Mouse (Mus musculus) erythroblast, embryonic 14.5 days (primary cell): ENCODE data around the gene Psmg3. TPM values are rescaled to one million over a fixed set of nuclear protein-coding genes. Genes with fewer than 3 reads are reported as not detected.

Experiments used
- H3K27me3 ChIP-seq: 2 replicates; pipeline ENCODE4 v1.6.1; 2012; ENCODE audit warnings: inconsistent platforms; ENCODE audit not compliant: control insufficient read depth
- H3K36me3 ChIP-seq: 2 replicates; pipeline ENCODE4 v1.6.1; 2012; ENCODE audit warnings: mild to moderate bottlenecking, inconsistent platforms; ENCODE audit not compliant: control insufficient read depth
- H3K4me1 ChIP-seq: 2 replicates; pipeline ENCODE4 v1.6.1; 2012; ENCODE audit warnings: inconsistent platforms; ENCODE audit not compliant: control insufficient read depth
- H3K4me3 ChIP-seq: replicated peaks from 2 replicates; pipeline ENCODE3; 2012; ENCODE audit warnings: moderate library complexity, mild to moderate bottlenecking, inconsistent platforms
- H3K9me3 ChIP-seq: 2 replicates; pipeline ENCODE4 v1.6.1; 2012; ENCODE audit warnings: low read length, inconsistent platforms, mixed read lengths; ENCODE audit not compliant: control insufficient read depth
- GATA1 ChIP-seq: IDR thresholded peaks from 2 replicates; pipeline ENCODE4 v1.6.1; 2012; ENCODE audit warnings: low read length, inconsistent platforms, mixed read lengths
- TAL1 ChIP-seq: IDR thresholded peaks from 3 replicates; pipeline ENCODE4 v1.6.1; 2012; ENCODE audit warnings: low read length, inconsistent platforms, mixed read lengths
- polyA plus RNA-seq: library from polyadenylated mRNA; stranded (reverse); fragments of >175 nt; gene quantifications from 2 replicates; pipeline ENCODE4 v1.2.3, GENCODE M21; 2012

Gene Psmg3
- polyA plus RNA-seq, 1 experiment, result 2.7 TPM

GRCm38 (mm10) chr5:139818056-139818455, 8.6 kb downstream of the Psmg3 start:
- Histone ChIP-seq H3K9me3 (no peaks in the 10 kb centered on the region), H3K4me1 (peaks cover 96% of the 10 kb centered on the region), H3K36me3 (peaks cover 63% of the 10 kb centered on the region), H3K4me3 (peak overlapping the region; percentile 46), H3K27me3 (no peaks in the 10 kb centered on the region)
- TF ChIP-seq GATA1, result no peak; the same call in 1 of the 2 replicates
- peak; percentile 32; the same call in 1 of the 3 replicates for TF ChIP-seq TAL1

GRCm38 (mm10) chr5:139817292-139817691, 9.4 kb downstream of the Psmg3 start:
- peaks cover 96% of the 10 kb centered on the region for H3K4me1 ChIP-seq
- no peaks in the 10 kb centered on the region for H3K9me3 ChIP-seq
- no peak for TF ChIP-seq TAL1
- TF ChIP-seq GATA1, result no peak
- no peaks in the 10 kb centered on the region for H3K27me3 ChIP-seq
- no peak overlapping the region for H3K4me3 ChIP-seq
- H3K36me3 ChIP-seq, result peaks cover 61% of the 10 kb centered on the region

GRCm38 (mm10) chr5:139816445-139816844, 10.2 kb downstream of the Psmg3 start:
- Histone ChIP-seq H3K4me3 (no peak overlapping the region), H3K27me3 (no peaks in the 10 kb centered on the region), H3K4me1 (peaks cover 96% of the 10 kb centered on the region), H3K36me3 (peaks cover 61% of the 10 kb centered on the region), H3K9me3 (no peaks in the 10 kb centered on the region)
- TF ChIP-seq GATA1 (no peak), TAL1 (no peak)

- no peaks in the 10 kb centered on the region for H3K9me3 ChIP-seq
- peaks cover 61% of the 10 kb centered on the region for H3K36me3 ChIP-seq
- no peak for TF ChIP-seq TAL1
- no peak for TF ChIP-seq GATA1
- peaks cover 97% of the 10 kb centered on the region for H3K4me1 ChIP-seq
- H3K27me3 ChIP-seq, result no peaks in the 10 kb centered on the region
- H3K4me3 ChIP-seq, result no peak overlapping the region
Measured at GRCm38 (mm10) chr5:139815964-139816363, 10.7 kb downstream of the Psmg3 start.

GRCm38 (mm10) chr5:139813963-139814381, 12.7 kb downstream of the Psmg3 start:
- TF ChIP-seq GATA1 (no peak), TAL1 (no peak)
- no peaks in the 10 kb centered on the region for H3K27me3 ChIP-seq
- H3K4me1 ChIP-seq, result peaks cover 97% of the 10 kb centered on the region
- peaks cover 4% of the 10 kb centered on the region for H3K9me3 ChIP-seq
- peaks cover 59% of the 10 kb centered on the region for H3K36me3 ChIP-seq
- peak overlapping the region; percentile 36 for H3K4me3 ChIP-seq

- Histone ChIP-seq H3K9me3 (peaks cover 11% of the 10 kb centered on the region), H3K27me3 (peaks cover 4% of the 10 kb centered on the region; the same call in 1 of the 2 replicates), H3K4me3 (peak overlapping the region; percentile 67), H3K36me3 (peaks cover 63% of the 10 kb centered on the region), H3K4me1 (peaks cover 95% of the 10 kb centered on the region)
- TF ChIP-seq GATA1 (no peak), TAL1 (no peak)
Measured at GRCm38 (mm10) chr5:139813126-139813490, 13.6 kb downstream of the Psmg3 start.

- Histone ChIP-seq H3K4me1 (peaks cover 95% of the 10 kb centered on the region), H3K4me3 (peak overlapping the region; percentile 67), H3K36me3 (peaks cover 63% of the 10 kb centered on the region), H3K9me3 (peaks cover 16% of the 10 kb centered on the region), H3K27me3 (peaks cover 6% of the 10 kb centered on the region; the same call in 1 of the 2 replicates)
- TF ChIP-seq TAL1 (no peak), GATA1 (no peak)
Measured at GRCm38 (mm10) chr5:139812398-139813125, 14.1 kb downstream of the Psmg3 start.

- Histone ChIP-seq H3K9me3 (peaks cover 24% of the 10 kb centered on the region), H3K36me3 (peaks cover 69% of the 10 kb centered on the region), H3K4me1 (peaks cover 96% of the 10 kb centered on the region), H3K27me3 (peaks cover 6% of the 10 kb centered on the region; the same call in 1 of the 2 replicates), H3K4me3 (peak overlapping the region; percentile 67)
- TF ChIP-seq TAL1, result no peak
Measured at GRCm38 (mm10) chr5:139811677-139812397, 14.8 kb downstream of the Psmg3 start.

- TF ChIP-seq GATA1 (no peak), TAL1 (no peak)
- H3K36me3 ChIP-seq, result peaks cover 83% of the 10 kb centered on the region
- peaks cover 6% of the 10 kb centered on the region; the same call in 1 of the 2 replicates for H3K27me3 ChIP-seq
- H3K4me1 ChIP-seq, result peaks cover 96% of the 10 kb centered on the region
- H3K4me3 ChIP-seq, result peak overlapping the region; percentile 27
- peaks cover 32% of the 10 kb centered on the region for H3K9me3 ChIP-seq
Measured at GRCm38 (mm10) chr5:139809397-139809796, 17.3 kb downstream of the Psmg3 start.

GRCm38 (mm10) chr5:139805924-139806323, 20.8 kb downstream of the Psmg3 start:
- TF ChIP-seq GATA1 (no peak), TAL1 (peak; percentile 66)
- peaks cover 95% of the 10 kb centered on the region for H3K4me1 ChIP-seq
- H3K36me3 ChIP-seq, result peaks cover 96% of the 10 kb centered on the region
- peaks cover 32% of the 10 kb centered on the region for H3K9me3 ChIP-seq
- peaks cover 6% of the 10 kb centered on the region; the same call in 1 of the 2 replicates for H3K27me3 ChIP-seq
- peak overlapping the region; percentile 60 for H3K4me3 ChIP-seq
